Mouse (Mus musculus): Measurements from ENCODE around the gene Flt4.

The Flt4 gene

GRCm38 (mm10) chr11:49702014-49702413 is 93.0 kb downstream of the Flt4 start:
- DNase-seq, result no peak
